Mouse (Mus musculus): ENCODE measurements around the gene 9930021J03Rik.

DNA sequence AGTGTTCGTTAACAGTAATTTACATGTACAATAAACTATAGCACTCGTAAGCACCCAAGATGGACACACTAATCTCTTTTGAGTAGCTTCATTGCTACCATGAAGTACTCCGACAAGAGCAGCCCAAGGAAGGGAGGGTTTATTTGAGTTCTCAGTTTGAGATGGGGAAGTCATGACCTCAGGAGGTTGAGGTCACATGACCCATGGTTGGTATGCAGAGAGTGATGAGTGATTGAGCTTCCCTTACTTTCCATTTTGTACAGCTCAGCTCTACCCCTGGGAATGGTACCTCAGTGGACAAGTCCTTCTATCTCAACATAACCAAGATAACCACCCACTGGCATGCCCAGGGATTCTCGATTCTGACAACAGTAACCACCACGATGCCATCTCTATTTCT is 22.8 kb upstream of the 9930021J03Rik start:
- TF ChIP-seq CTCF (conservative IDR thresholded peaks at IDR 0.05; ENCODE audit: insufficient read depth, insufficient read length, low read depth, low read length) (no peak), POLR2A (IDR thresholded peaks at IDR 0.05; ENCODE audit: low read depth, low read length) (no peak)
